Comparison of ENCODE assay signal across 10 mouse cellular contexts in the genomic region with DNA sequence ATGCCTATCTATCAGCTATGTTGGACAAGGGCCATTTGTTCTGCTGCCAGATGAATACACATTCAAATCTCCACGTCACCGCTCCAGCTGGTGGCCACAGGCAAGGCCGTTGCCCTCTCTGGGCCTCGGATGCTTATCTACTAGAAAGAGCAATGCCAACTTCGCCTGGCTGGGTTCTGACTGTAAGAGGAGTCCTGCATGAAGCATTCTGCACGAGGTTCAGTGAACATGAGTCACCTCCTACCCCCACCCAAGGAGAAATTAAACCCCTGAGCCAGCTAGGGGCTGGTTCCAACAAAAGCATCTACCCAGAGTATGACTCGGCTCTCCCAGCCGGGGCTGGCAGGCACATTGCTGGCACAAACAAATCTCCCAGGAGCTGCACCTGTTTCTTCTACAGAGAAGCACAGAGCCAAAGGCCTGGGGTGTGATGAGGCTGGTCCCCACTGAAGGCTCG. TPM values are rescaled to one million over a fixed set of nuclear protein-coding genes. Genes with fewer than 3 reads are reported as not detected.
A peak's percentile ranks its signal among the peaks of the same experiment; 100 is the strongest.
DNase-seq lines count a peak whose midpoint lies in the region; ATAC-seq lines count a peak whose summit lies in the region.
"Had no signal": no experiment of that assay in that cellular context is flagged by ENCODE, and none has a peak within 500 bp of the region (broad histone marks: within the 10 kb centered on the region; RNA-seq: fewer than 3 reads in every experiment).

No protein-coding gene starts in this region.

- no peak for ATAC-seq in heart, embryonic 11.5 days (replicated peaks; ENCODE audit: insufficient number of reproducible peaks, low FRiP score, low TSS enrichment)
- ATAC-seq in CD4-positive, CD25-positive, alpha-beta regulatory T cell, adult 4 months: no peak

- H3K9me3 ChIP-seq in heart, embryonic 11.5 days (replicated peaks; ENCODE audit: control insufficient read depth, low read length): no peaks in the 10 kb centered on the region
- no peaks in the 10 kb centered on the region for H3K9me3 ChIP-seq in midbrain, embryonic 10.5 days (replicated peaks)
- H3K9me3 ChIP-seq: midbrain, embryonic 12.5 days had no signal

- DNase-seq in heart, adult 11 months: peak; percentile 92
- peak; percentile 22 for DNase-seq in thymus, postnatal 14 days
- no peak for DNase-seq in thymus, postnatal 10 days (ENCODE audit: low spot score in 2 of 2)
- DNase-seq in gastrocnemius, adult 8-10 months (ENCODE audit: low spot score in 2 of 2): peak; percentile 79 to 88
- DNase-seq in layer of hippocampus, postnatal 14 days (ENCODE audit: low spot score in 2 of 2): peak; percentile 56 to 72
- DNase-seq in midbrain, embryonic 10.5 days (ENCODE audit: low spot score): no peak

- no peak overlapping the region for H3K4me3 ChIP-seq in heart, embryonic 11.5 days (ENCODE audit: low read depth, low read length)
- H3K4me3 ChIP-seq in midbrain, embryonic 10.5 days: no peak overlapping the region
- H3K4me3 ChIP-seq: midbrain, embryonic 12.5 days had no signal

- 67% methylated on average over 9 of the region's 9 CpGs for WGBS in heart, embryonic 11.5 days (ENCODE audit: insufficient replicate concordance)
- WGBS in midbrain, embryonic 10.5 days: 81% methylated on average over 9 of the region's 9 CpGs

- no peaks in the 10 kb centered on the region for H3K36me3 ChIP-seq in heart, embryonic 11.5 days (ENCODE audit: control insufficient read depth, insufficient read depth, low read length)
- H3K36me3 ChIP-seq in midbrain, embryonic 10.5 days: no peaks in the 10 kb centered on the region
- H3K36me3 ChIP-seq: midbrain, embryonic 12.5 days had no signal

- H3K9ac ChIP-seq in heart, embryonic 11.5 days (ENCODE audit: low read depth, low read length): no peak overlapping the region
- H3K9ac ChIP-seq: midbrain, embryonic 12.5 days had no signal

- peaks cover 3% of the 10 kb centered on the region; the same call in 1 of the 2 replicates for H3K4me1 ChIP-seq in heart, embryonic 11.5 days (ENCODE audit: control insufficient read depth, insufficient read depth, low read length)
- peaks cover 8% of the 10 kb centered on the region; the same call in 1 of the 2 replicates for H3K4me1 ChIP-seq in midbrain, embryonic 10.5 days

- no peaks in the 10 kb centered on the region for H3K27me3 ChIP-seq in heart, embryonic 11.5 days (ENCODE audit: control insufficient read depth, insufficient read depth, low read length)
- H3K27me3 ChIP-seq in midbrain, embryonic 10.5 days (ENCODE audit: low read depth, poor library complexity, severe bottlenecking): no peaks in the 10 kb centered on the region
- H3K27me3 ChIP-seq: midbrain, embryonic 12.5 days had no signal

- no peak overlapping the region for H3K27ac ChIP-seq in heart, embryonic 11.5 days (ENCODE audit: low read depth, low read length)
- H3K27ac ChIP-seq in midbrain, embryonic 10.5 days (replicated peaks): no peak overlapping the region
- H3K27ac ChIP-seq: midbrain, embryonic 12.5 days had no signal

- H3K4me2 ChIP-seq in heart, embryonic 11.5 days: no peak overlapping the region
- H3K4me2 ChIP-seq: midbrain, embryonic 12.5 days had no signal

RNA-seq across cellular contexts. Expression of a gene that starts 38.3 kb away (rescaled TPM):
- 2.8 and 5.0 TPM in 2 replicates for polyA plus RNA-seq in heart, embryonic 11.5 days (2014; fragmentation: Nextera tagmentation; extraction: Ambion mirVana)
- 1 to 10 TPM; 4.6 to 7.3 (median 5.1) TPM for total RNA-seq in gastrocnemius, adult 8-10 months (2022)
- 10 to 100 TPM; 18.0 to 20.0 TPM for total RNA-seq in layer of hippocampus, postnatal 14 days (2021)
- under 1 TPM; 0.16 to 0.17 TPM for polyA plus RNA-seq in CD4-positive, CD25-positive, alpha-beta regulatory T cell, adult 4 months (2017; shearing (Covaris generic))
- polyA plus RNA-seq in midbrain, embryonic 10.5 days (2016; fragmentation: Nextera tagmentation; extraction: Ambion mirVana): 16.1 and 18.9 TPM in 2 replicates

RNA-seq across cellular contexts. Expression of a gene that starts 49.0 kb away (rescaled TPM):
- 0.96 and 1.2 TPM in 2 replicates for polyA plus RNA-seq in heart, embryonic 11.5 days (2014; fragmentation: Nextera tagmentation; extraction: Ambion mirVana)
- total RNA-seq in gastrocnemius, adult 8-10 months (2022): 1 to 10 TPM; 1.7 to 3.0 (median 2.5) TPM
- 10 to 100 TPM; 42.7 to 44.1 TPM for total RNA-seq in layer of hippocampus, postnatal 14 days (2021)
- polyA plus RNA-seq in CD4-positive, CD25-positive, alpha-beta regulatory T cell, adult 4 months (2017; shearing (Covaris generic)): 1 to 10 TPM; 5.8 to 6.8 TPM
- polyA plus RNA-seq in midbrain, embryonic 10.5 days (2016; fragmentation: Nextera tagmentation; extraction: Ambion mirVana): 19.3 and 23.4 TPM in 2 replicates

RNA-seq across cellular contexts. Expression of a gene that starts 59.5 kb away (rescaled TPM):
- not detected in 2 replicates for polyA plus RNA-seq in heart, embryonic 11.5 days (2014; fragmentation: Nextera tagmentation; extraction: Ambion mirVana)
- total RNA-seq in gastrocnemius, adult 8-10 months (2022): not detected
- under 1 TPM; 0.18 to 0.33 TPM for total RNA-seq in layer of hippocampus, postnatal 14 days (2021)
- not detected for polyA plus RNA-seq in CD4-positive, CD25-positive, alpha-beta regulatory T cell, adult 4 months (2017; shearing (Covaris generic))
- polyA plus RNA-seq in midbrain, embryonic 10.5 days (2016; fragmentation: Nextera tagmentation; extraction: Ambion mirVana): not detected in 2 replicates
- polyA plus RNA-seq: embryonic facial prominence, embryonic 11.5 days; midbrain, embryonic 12.5 days had no signal

RNA-seq across cellular contexts. Expression of a gene that starts 59.8 kb away (rescaled TPM):
- 0.21 TPM in 1 of 2 replicates, not detected in the other for polyA plus RNA-seq in heart, embryonic 11.5 days (2014; fragmentation: Nextera tagmentation; extraction: Ambion mirVana)
- not detected for total RNA-seq in gastrocnemius, adult 8-10 months (2022)
- total RNA-seq in layer of hippocampus, postnatal 14 days (2021): not detected
- polyA plus RNA-seq in CD4-positive, CD25-positive, alpha-beta regulatory T cell, adult 4 months (2017; shearing (Covaris generic)): not detected
- polyA plus RNA-seq in midbrain, embryonic 10.5 days (2016; fragmentation: Nextera tagmentation; extraction: Ambion mirVana): 0.89 and 0.90 TPM in 2 replicates
- polyA plus RNA-seq: midbrain, embryonic 12.5 days had no signal

Comparison
In these comparisons a context has a peak if more than half of its experiments do, and no peak if none do; other contexts are left out.
1. DNase-seq: peak in heart, adult 11 months (single experiment), thymus, postnatal 14 days (single experiment), gastrocnemius, adult 8-10 months (2 of 2) and layer of hippocampus, postnatal 14 days (2 of 2); none in thymus, postnatal 10 days (0 of 2) and midbrain, embryonic 10.5 days (single experiment).